Mouse (Mus musculus): ENCODE results near the gene Rnf169.
"Not testable (repeated sequence)": the region's sequence is repeated elsewhere in the genome, so short reads cannot be mapped to it uniquely, and the experiment has no call there.

Gene Rnf169

GRCm38 (mm10) chr7:99947329-99947728 lies 32.9 kb downstream of the Rnf169 start:
- in situ Hi-C loops (cut with MboI, MseI): no loop called here

DNA sequence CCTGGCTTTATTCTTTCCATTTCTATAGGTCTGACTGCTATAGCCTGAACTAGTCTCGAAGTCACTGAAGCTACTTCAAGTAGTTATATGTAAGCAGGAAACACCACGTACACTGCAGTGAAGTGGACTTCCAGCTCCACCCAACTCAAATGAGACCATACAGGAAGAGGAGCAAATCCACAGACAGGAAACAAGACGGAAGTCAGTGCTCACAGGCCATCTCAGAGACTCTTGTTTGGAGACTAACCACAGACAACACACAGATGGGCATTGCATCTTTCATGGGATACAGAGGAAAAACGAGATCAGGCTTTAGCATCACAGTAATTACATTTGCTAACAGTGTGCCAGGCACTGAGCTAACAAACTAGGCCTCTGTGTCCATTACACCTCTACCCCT lies 33.9 kb downstream of the Rnf169 start:
- in situ Hi-C loops (cut with MboI, MseI): no loop called here

- in situ Hi-C loops (cut with MboI, MseI): no loop called here
Measured at GRCm38 (mm10) chr7:99945939-99946338, 34.3 kb downstream of the Rnf169 start.

DNA sequence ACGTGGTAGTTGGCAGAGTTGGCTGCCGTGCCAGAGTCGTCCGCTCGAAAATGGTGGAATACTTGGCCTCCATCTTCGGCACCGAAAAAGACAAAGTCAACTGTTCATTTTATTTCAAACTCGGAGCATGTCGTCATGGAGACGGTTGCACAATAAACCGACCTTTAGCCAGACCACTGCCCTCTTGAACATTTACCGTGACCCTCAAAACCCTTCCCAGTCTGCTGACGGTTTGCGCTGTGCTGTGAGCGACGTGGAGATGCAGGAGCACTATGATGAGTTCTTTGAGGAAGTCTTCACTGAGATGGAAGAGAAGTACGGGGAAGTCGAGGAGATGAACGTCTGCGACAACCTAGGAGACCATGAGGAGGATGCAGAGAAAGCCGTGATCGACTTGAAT lies 35.2 kb downstream of the Rnf169 start:
- in situ Hi-C loops (cut with MboI, MseI): not testable (repeated sequence)

- in situ Hi-C loops (cut with MboI, MseI): no loop called here
Measured at GRCm38 (mm10) chr7:99944520-99944919, 35.7 kb downstream of the Rnf169 start.

DNA sequence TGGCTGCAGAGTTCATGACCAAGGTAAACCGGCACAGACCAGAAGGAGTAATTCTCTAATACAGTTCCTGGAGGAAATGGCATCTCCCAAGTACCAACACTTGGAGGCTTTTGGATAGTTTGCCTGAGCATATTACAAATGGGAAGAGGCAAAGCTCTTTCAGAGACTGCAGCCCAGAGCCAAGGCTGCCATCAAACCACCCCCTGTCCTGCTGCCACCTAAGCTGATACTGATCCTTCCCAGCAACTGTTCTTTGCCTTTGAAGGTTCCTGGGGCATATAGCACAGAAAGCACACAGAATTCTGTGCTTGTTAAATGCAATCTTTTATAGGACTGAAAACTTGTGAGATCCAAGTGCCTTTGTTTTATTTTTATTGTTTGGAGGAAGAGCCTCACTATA lies 39.6 kb downstream of the Rnf169 start:
- in situ Hi-C loops (cut with MboI, MseI): no loop called here

GRCm38 (mm10) chr7:99935758-99936157 lies 44.5 kb downstream of the Rnf169 start:
- in situ Hi-C loops (cut with MboI, MseI): no loop called here

DNA sequence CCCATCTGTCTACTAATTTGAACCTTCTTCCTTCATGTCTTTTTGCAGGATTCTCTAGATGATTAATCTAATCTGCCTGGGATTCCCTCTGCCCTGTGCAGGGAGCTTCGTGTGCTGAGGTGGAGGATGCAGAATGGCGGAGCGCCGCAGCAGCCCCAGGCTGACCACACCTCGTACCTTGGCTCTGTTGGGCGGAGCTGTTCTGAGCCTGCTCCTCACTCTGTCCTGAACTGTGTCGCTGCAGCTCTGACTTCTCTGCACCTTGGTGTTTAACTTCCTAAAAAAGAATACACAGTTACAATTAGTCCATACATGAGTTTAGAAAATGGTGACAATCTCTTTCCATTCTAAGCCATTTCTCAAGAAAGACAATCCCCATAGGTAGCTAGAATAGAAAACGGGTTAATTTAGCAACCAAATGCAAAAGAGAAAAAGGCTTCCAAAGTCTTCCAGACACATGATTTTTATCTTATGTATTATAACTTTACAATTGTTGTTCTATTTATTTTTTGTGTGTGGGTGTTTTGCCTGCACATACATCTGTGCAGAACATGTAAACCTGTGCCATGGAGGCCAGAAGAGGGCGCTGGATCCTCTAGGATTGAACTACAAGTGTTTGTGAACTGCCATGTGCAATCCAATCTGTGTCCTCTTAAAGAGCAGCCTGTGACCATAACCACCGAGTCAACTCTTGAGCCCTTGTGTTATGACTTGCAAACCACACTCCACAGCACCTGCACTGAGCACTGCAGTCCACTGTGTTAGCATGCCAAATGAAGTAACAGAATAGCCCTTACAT lies 53.1 kb downstream of the Rnf169 start:
- in situ Hi-C loops (cut with MboI, MseI): no loop called here

DNA sequence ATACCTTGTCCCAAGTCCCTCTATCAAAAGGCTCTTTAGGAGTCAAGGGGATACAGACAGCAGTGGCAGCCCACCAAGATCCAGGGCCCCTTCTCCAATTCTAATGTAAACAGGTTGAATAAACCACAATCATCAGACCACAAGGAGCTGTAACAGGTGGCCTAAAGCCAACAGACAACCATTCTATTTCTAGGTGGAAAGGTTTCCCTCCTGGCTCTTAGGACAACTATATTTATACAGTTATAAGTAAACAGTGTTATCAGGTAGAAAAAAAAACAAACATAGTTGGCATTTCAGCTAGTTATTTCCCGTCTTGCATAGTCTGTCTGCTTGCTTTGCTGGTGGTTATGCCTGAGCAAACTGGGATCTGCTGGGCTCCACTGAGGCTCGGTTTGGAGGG lies 59.8 kb downstream of the Rnf169 start:
- in situ Hi-C loops (cut with MboI, MseI): no loop called here

DNA sequence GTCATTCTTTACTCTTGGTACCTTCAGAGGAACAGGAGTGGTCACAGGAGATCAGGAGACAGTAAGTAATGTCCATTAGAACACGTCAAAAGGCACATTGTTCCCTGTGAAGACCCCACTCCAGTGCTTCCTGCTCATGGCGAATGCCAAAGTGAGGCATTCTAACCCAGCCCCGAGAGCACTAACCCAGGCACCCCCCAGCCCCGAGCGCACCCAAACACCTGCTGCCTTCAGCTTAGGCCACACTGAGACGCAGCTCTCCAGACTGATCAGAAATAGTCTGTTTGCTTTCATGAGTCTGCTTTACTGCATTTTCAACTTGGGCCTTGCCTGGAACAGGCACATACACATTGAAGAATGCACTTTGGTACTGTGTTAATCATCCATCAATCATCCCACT lies 60.3 kb downstream of the Rnf169 start:
- in situ Hi-C loops (cut with MboI, MseI): no loop called here

DNA sequence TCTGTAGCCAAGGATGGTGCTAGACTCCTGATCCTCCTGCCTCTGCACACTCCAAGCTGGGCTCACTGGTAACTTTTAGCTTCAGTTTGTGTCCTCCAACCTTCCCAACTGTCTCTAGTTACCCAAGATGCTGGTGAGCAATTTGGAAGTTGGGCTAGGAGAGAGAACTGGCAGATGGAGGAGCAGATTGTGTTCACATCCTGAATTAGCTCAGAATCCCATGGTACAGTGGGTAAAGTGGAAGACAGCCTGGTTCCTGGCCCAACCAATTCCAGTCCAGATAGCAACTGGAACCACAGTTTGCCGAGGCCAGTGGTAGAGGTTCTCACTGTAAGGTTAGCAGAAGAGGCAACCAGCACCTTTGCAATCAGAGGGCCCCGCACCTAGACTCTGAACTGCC lies 61.1 kb downstream of the Rnf169 start:
- in situ Hi-C loops (cut with MboI, MseI): no loop called here

- in situ Hi-C loops (cut with MboI, MseI): no loop called here
Measured at GRCm38 (mm10) chr7:99917320-99917844, 62.9 kb downstream of the Rnf169 start.

DNA sequence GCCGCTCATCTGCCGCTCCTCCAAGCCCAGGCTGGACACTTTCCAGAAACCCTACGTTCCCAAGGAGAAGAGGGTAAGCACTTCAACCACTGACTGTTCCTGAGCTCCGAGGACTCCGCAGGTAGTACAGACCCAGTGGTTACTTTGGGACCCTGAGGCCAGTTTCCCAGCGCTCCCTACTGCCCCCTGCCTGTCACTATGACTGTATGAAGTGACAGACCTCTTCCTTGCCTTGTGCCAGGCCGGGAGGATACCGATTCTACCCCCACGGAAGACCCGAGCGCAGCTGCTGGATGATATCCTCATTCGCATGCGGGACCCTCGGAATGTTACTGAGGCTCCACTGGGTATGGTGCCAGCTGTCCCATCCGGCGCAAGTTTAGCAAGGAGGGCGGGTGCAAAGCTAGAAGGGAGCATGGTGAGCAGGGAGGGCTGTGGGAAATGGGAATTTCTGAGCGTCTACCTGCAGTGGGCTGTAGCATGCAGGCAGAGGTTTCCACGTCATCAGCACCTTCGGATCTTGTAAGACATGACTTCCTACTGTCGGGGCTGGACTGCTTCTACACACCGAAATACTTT lies 63.4 kb downstream of the Rnf169 start:
- in situ Hi-C loops (cut with MboI, MseI): no loop called here

DNA sequence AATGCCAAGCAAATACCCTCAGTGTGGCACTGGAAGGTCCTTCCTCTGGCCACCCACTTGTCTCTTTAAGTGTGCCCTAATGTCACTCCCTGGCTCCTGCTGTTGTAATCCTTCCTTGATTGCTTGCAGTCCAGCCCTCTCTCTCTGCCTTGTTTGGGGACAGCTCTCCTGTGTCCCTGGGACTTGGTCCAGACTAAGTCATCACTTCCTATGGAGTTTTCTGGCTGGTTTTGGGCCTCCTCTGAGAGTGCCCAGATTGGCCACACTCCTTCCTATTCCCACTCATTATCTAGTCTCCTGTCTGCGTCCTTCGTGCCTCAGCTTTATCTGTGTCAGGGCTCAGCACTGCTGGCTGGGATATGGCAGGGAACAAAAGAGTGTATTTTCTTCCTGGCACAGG lies 64.7 kb downstream of the Rnf169 start:
- in situ Hi-C loops (cut with MboI, MseI): no loop called here

- in situ Hi-C loops (cut with MboI, MseI): no loop called here
Measured at GRCm38 (mm10) chr7:99914316-99914715, 65.9 kb downstream of the Rnf169 start.

- in situ Hi-C loops (cut with MboI, MseI): no loop called here
Measured at GRCm38 (mm10) chr7:99911038-99911437, 69.2 kb downstream of the Rnf169 start.

- in situ Hi-C loops (cut with MboI, MseI): no loop called here
Measured at GRCm38 (mm10) chr7:99907463-99907862, 72.8 kb downstream of the Rnf169 start.

GRCm38 (mm10) chr7:99906346-99906745 lies 73.9 kb downstream of the Rnf169 start:
- in situ Hi-C loops (cut with MboI, MseI): no loop called here

DNA sequence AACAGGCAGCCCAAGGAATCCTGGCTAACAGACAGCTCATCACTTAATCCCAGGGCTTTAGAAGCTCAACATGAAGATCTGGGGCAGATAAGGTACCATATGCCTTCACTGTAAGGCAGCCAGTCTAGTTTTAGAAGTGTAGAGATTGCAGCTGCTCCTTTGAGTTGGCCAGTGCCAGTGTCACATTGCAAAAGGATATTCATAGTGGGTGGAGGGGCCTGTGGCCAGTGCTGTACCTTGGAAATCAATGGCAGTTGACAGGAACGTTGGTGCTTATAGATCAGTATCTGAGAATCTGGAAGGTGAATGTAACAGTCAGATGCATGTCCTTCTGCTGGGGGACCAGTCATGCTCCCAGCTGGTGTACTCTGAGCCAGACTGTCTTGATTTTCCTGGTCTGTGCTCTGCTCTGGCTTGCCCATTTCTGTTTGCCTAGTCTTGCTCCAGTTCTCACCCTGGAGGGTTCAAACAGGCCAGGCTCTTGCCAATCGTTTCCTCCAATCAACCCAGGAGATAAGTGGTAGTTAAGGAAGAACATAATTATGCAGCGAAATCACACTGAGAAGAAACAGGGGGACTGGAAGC lies 75.7 kb downstream of the Rnf169 start:
- in situ Hi-C loops (cut with MboI, MseI): no loop called here

GRCm38 (mm10) chr7:99902918-99903665 lies 77.2 kb downstream of the Rnf169 start:
- in situ Hi-C loops (cut with MboI, MseI): no loop called here

DNA sequence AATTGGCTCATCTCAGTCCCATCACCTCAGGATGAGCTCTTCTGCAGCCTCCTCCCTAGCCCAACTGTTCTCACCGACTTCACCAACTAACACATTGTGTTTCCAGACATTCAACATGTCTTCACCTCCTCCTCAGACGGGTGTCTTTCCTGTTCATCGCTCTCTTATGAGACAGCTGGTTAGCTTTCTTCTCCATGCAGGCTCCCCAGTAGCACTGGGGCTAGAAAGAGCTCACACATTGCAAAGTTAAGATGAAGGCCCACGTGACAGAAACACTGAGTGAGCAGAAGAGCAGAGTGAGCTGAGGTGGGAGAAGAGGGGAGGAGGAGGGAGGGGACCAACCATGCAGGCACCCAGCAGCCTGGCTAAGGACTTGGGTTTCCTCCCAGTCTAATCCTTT lies 78.0 kb downstream of the Rnf169 start:
- in situ Hi-C loops (cut with MboI, MseI): no loop called here

- in situ Hi-C loops (cut with MboI, MseI): no loop called here
Measured at GRCm38 (mm10) chr7:99896905-99897304, 83.3 kb downstream of the Rnf169 start.

Data from T-helper 2 cell (primary cell).